Mouse (Mus musculus): ENCODE results near the gene Abca13.
"Not testable (repeated sequence)": the region's sequence is repeated elsewhere in the genome, so short reads cannot be mapped to it uniquely, and the experiment has no call there.

Abca13 gene

GRCm38 (mm10) chr11:9514966-9515365, 323.2 kb downstream of the Abca13 start:
- not testable (repeated sequence) for DNase-seq (ENCODE audit: extremely low read depth, insufficient read length, low spot score)

GRCm38 (mm10) chr11:9528556-9528955, 336.8 kb downstream of the Abca13 start:
- DNase-seq (ENCODE audit: extremely low read depth, insufficient read length, low spot score): no peak

GRCm38 (mm10) chr11:9531715-9532114, 340.0 kb downstream of the Abca13 start:
- DNase-seq (ENCODE audit: extremely low read depth, insufficient read length, low spot score): peak; percentile 62

- DNase-seq (ENCODE audit: extremely low read depth, insufficient read length, low spot score): no peak
Observed at GRCm38 (mm10) chr11:9533189-9533588, 341.4 kb downstream of the Abca13 start.

GRCm38 (mm10) chr11:9533658-9534202, 342.0 kb downstream of the Abca13 start:
- DNase-seq (ENCODE audit: extremely low read depth, insufficient read length, low spot score): no peak

GRCm38 (mm10) chr11:9536811-9537210, 345.1 kb downstream of the Abca13 start:
- DNase-seq (ENCODE audit: extremely low read depth, insufficient read length, low spot score): no peak

- no peak for DNase-seq (ENCODE audit: extremely low read depth, insufficient read length, low spot score)
Observed at GRCm38 (mm10) chr11:9538328-9538727, 346.6 kb downstream of the Abca13 start.

GRCm38 (mm10) chr11:9560026-9560425, 368.3 kb downstream of the Abca13 start:
- DNase-seq (ENCODE audit: extremely low read depth, insufficient read length, low spot score): no peak

GRCm38 (mm10) chr11:9568302-9568701, 376.6 kb downstream of the Abca13 start:
- DNase-seq (ENCODE audit: extremely low read depth, insufficient read length, low spot score): no peak

GRCm38 (mm10) chr11:9570319-9570718, 378.6 kb downstream of the Abca13 start:
- no peak for DNase-seq (ENCODE audit: extremely low read depth, insufficient read length, low spot score)

GRCm38 (mm10) chr11:9574894-9575293, 383.2 kb downstream of the Abca13 start:
- DNase-seq (ENCODE audit: extremely low read depth, insufficient read length, low spot score): no peak

- no peak for DNase-seq (ENCODE audit: extremely low read depth, insufficient read length, low spot score)
Observed at GRCm38 (mm10) chr11:9591757-9592316, 400.1 kb downstream of the Abca13 start.

GRCm38 (mm10) chr11:9597299-9597698, 405.6 kb downstream of the Abca13 start:
- DNase-seq (ENCODE audit: extremely low read depth, insufficient read length, low spot score): no peak

- no peak for DNase-seq (ENCODE audit: extremely low read depth, insufficient read length, low spot score)
Observed at GRCm38 (mm10) chr11:9601096-9601495, 409.4 kb downstream of the Abca13 start.

GRCm38 (mm10) chr11:9602137-9602536, 410.4 kb downstream of the Abca13 start:
- DNase-seq (ENCODE audit: extremely low read depth, insufficient read length, low spot score): no peak

GRCm38 (mm10) chr11:9608249-9608648, 416.5 kb downstream of the Abca13 start:
- no peak for DNase-seq (ENCODE audit: extremely low read depth, insufficient read length, low spot score)

GRCm38 (mm10) chr11:9609075-9609474, 417.3 kb downstream of the Abca13 start:
- DNase-seq (ENCODE audit: extremely low read depth, insufficient read length, low spot score): no peak

- no peak for DNase-seq (ENCODE audit: extremely low read depth, insufficient read length, low spot score)
Observed at GRCm38 (mm10) chr11:9616133-9616532, 424.4 kb downstream of the Abca13 start.

- no peak for DNase-seq (ENCODE audit: extremely low read depth, insufficient read length, low spot score)
Observed at GRCm38 (mm10) chr11:9616665-9617064, 424.9 kb downstream of the Abca13 start.

- DNase-seq (ENCODE audit: extremely low read depth, insufficient read length, low spot score): no peak
Observed at GRCm38 (mm10) chr11:9619986-9620385, 428.2 kb downstream of the Abca13 start.

- no peak for DNase-seq (ENCODE audit: extremely low read depth, insufficient read length, low spot score)
Observed at GRCm38 (mm10) chr11:9622888-9623287, 431.1 kb downstream of the Abca13 start.

- no peak for DNase-seq (ENCODE audit: extremely low read depth, insufficient read length, low spot score)
Observed at GRCm38 (mm10) chr11:9624753-9625152, 433.0 kb downstream of the Abca13 start.

GRCm38 (mm10) chr11:9625812-9626211, 434.1 kb downstream of the Abca13 start:
- no peak for DNase-seq (ENCODE audit: extremely low read depth, insufficient read length, low spot score)
